Mouse (Mus musculus) heart, postnatal 14 days (tissue): ENCODE measurements around the gene Etv6. TPM values are rescaled to one million over a fixed set of nuclear protein-coding genes. Genes with fewer than 3 reads are reported as not detected.

ENCODE experiments used
- DNase-seq, 2 experiments: peaks; one replicate each; pipeline ENCODE4 v3.0.0; 2021 to 2022
- intact Hi-C: fragments of 180-260 bp; cut with DNase I; formaldehyde crosslinking; loops from one replicate; pipeline ENCODE4 v1.15.1; 2025
- total RNA-seq, 2 experiments: library from RNA; stranded (reverse); gene quantifications; 2 replicates each; pipeline ENCODE4 v1.2.3; 2021

Gene Etv6
- total RNA-seq, 2 experiments from 2014 or later, result 12.7 to 12.8 TPM

- no peak for DNase-seq
- intact Hi-C loops, result no loop called here
These were observed 190.1 kb downstream of the Etv6 start for GRCm38 (mm10) chr6:134225564-134225963.

- intact Hi-C loops, result no loop called here
These were observed 191.1 kb downstream of the Etv6 start for GRCm38 (mm10) chr6:134226349-134227169.

GRCm38 (mm10) chr6:134236311-134236710 lies 200.8 kb downstream of the Etv6 start:
- DNase-seq, result no peak
- intact Hi-C loops, result no loop called here

More at GRCm38 (mm10) chr6:134226349-134227169, 191.1 kb downstream of the Etv6 start:
- no peak for DNase-seq

GRCm38 (mm10) chr6:134238455-134238854 lies 203.0 kb downstream of the Etv6 start:
- no peak for DNase-seq
- intact Hi-C loops, result no loop called here

GRCm38 (mm10) chr6:134240988-134241387 lies 205.5 kb downstream of the Etv6 start:
- intact Hi-C loops, result loop anchor here (5.0 kb wide), 1 partner anchor 99 kb away; no protein-coding TSS in a partner anchor
- DNase-seq, result no peak

- intact Hi-C loops, result loop anchor here (5.0 kb wide), 1 partner anchor 101 kb away; no protein-coding TSS in a partner anchor
- peak in 1 of 2 experiments; percentile 23 for DNase-seq
These were observed 207.6 kb downstream of the Etv6 start for GRCm38 (mm10) chr6:134243119-134243518.

- intact Hi-C loops, result loop anchor here (5.0 kb wide), 1 partner anchor 101 kb away; no protein-coding TSS in a partner anchor
These were observed 208.0 kb downstream of the Etv6 start for GRCm38 (mm10) chr6:134243546-134243945.

GRCm38 (mm10) chr6:134244071-134244470 lies 208.6 kb downstream of the Etv6 start:
- no peak for DNase-seq
- intact Hi-C loops, result loop anchor here (5.0 kb wide), 1 partner anchor 102 kb away; no protein-coding TSS in a partner anchor

More at GRCm38 (mm10) chr6:134243546-134243945, 208.0 kb downstream of the Etv6 start:
- DNase-seq, result no peak

GRCm38 (mm10) chr6:134246109-134246508 lies 210.6 kb downstream of the Etv6 start:
- DNase-seq, result no peak
- intact Hi-C loops, result no loop called here

GRCm38 (mm10) chr6:134247324-134247723 lies 211.8 kb downstream of the Etv6 start:
- intact Hi-C loops, result no loop called here
- no peak for DNase-seq

- DNase-seq, result no peak
- intact Hi-C loops, result no loop called here
These were observed 213.2 kb downstream of the Etv6 start for GRCm38 (mm10) chr6:134248720-134249119.

GRCm38 (mm10) chr6:134250764-134251163 lies 215.3 kb downstream of the Etv6 start:
- DNase-seq, result no peak
- intact Hi-C loops, result loop anchor here (5.0 kb wide), 1 partner anchor 137 kb away; no protein-coding TSS in a partner anchor

- DNase-seq, result no peak
- intact Hi-C loops, result loop anchor here (5.0 kb wide), 1 partner anchor 136 kb away; no protein-coding TSS in a partner anchor
These were observed 215.9 kb downstream of the Etv6 start for GRCm38 (mm10) chr6:134251364-134251763.

GRCm38 (mm10) chr6:134252081-134252755 lies 216.7 kb downstream of the Etv6 start:
- DNase-seq, result no peak
- intact Hi-C loops, result loop anchor here (5.0 kb wide), 1 partner anchor 135 kb away; no protein-coding TSS in a partner anchor

- no peak for DNase-seq
- intact Hi-C loops, result loop anchor here (5.0 kb wide), 1 partner anchor 219 kb away; the partner anchor contains the start of gene Etv6
These were observed 220.9 kb downstream of the Etv6 start for GRCm38 (mm10) chr6:134256369-134256768.

- no peak for DNase-seq
- intact Hi-C loops, result loop anchor here (5.0 kb wide), 1 partner anchor 223 kb away; the partner anchor contains the start of gene Etv6
These were observed 224.4 kb downstream of the Etv6 start for GRCm38 (mm10) chr6:134259913-134260312.

GRCm38 (mm10) chr6:134261904-134262303 lies 226.4 kb downstream of the Etv6 start:
- peak; percentile 23 to 24 for DNase-seq

GRCm38 (mm10) chr6:134262383-134262782 lies 226.9 kb downstream of the Etv6 start:
- DNase-seq, result no peak
- intact Hi-C loops, result no loop called here

More at GRCm38 (mm10) chr6:134261904-134262303, 226.4 kb downstream of the Etv6 start:
- intact Hi-C loops, result no loop called here

GRCm38 (mm10) chr6:134262911-134263607 lies 227.6 kb downstream of the Etv6 start:
- intact Hi-C loops, result no loop called here
- DNase-seq, result no peak

- DNase-seq, result no peak
- intact Hi-C loops, result no loop called here
These were observed 238.4 kb downstream of the Etv6 start for GRCm38 (mm10) chr6:134273884-134274283.
